Mouse (Mus musculus): ENCODE measurements at regions not wholly inside any gene's neighbourhood (a gene's known extent, or its start where the extent isn't known, plus 50 kb on each side); places are given as distances from the start of the nearest gene placed in this dataset.

DNA sequence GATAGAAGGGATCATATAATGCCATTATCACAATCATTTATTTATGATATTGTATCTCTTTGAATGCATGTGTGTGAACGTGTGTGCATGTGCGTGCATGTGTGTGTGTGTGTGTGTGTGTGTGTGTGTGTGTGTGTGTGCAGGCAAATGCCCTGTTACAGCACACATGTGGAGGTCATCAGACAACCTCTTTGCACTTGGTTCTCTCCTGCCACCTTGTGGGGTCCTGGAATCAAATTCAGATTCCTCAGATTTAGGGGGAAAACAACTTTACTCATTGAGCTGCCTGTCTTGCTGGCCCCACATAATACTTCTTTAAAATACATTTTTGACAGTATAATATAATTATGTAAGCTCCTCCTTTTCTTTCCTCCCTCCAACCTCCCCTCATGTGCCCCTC lies 195.7 kb upstream of the Zic1 start:
- no peak overlapping the region for H3K4me3 ChIP-seq (replicated peaks; ENCODE audit: insufficient read depth, low read depth, low read length)
- H3K27ac ChIP-seq (ENCODE audit: insufficient read depth, low read length), result no peak overlapping the region
- H3K27me3 ChIP-seq (ENCODE audit: control insufficient read depth, insufficient read depth, low read length), result no peaks in the 10 kb centered on the region
- H3K4me1 ChIP-seq (ENCODE audit: control insufficient read depth, insufficient read depth, low read length), result no peaks in the 10 kb centered on the region
- 86% methylated on average over 2 of the region's 2 CpGs for WGBS
- no peak for TF ChIP-seq POLR2A (IDR thresholded peaks at IDR 0.05; ENCODE audit: borderline replicate concordance, insufficient read depth, low read length)
- TF ChIP-seq CTCF (IDR thresholded peaks at IDR 0.05; ENCODE audit: borderline replicate concordance, insufficient read depth, low read depth, low read length), result peak; percentile 24; the same call in 1 of the 2 replicates
- no peak for DNase-seq

DNA sequence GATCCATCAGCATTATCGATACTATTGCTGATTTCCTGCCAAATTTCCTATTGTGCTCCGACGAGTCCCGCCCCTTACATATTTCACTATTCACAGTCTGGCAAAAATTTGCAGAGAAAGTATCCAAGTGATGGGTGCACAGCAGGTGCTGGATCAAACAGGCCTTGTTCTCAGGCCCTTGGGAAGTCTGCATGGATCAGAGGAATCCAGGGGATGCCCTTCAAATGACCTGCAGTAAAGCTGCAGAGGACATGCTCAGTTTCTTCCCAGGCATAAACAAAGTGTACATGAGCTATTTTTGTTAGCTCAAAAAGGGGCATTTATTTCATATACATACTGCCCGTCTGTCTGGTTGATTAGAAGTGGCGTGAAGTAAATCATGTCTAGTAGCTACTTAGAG lies 194.2 kb upstream of the Zic1 start:
- WGBS, result 70% methylated on average over 6 of the region's 6 CpGs
- DNase-seq, result no peak
- TF ChIP-seq CTCF (IDR thresholded peaks at IDR 0.05; ENCODE audit: borderline replicate concordance, insufficient read depth, low read depth, low read length), result no peak
- TF ChIP-seq POLR2A (IDR thresholded peaks at IDR 0.05; ENCODE audit: borderline replicate concordance, insufficient read depth, low read length), result no peak

DNA sequence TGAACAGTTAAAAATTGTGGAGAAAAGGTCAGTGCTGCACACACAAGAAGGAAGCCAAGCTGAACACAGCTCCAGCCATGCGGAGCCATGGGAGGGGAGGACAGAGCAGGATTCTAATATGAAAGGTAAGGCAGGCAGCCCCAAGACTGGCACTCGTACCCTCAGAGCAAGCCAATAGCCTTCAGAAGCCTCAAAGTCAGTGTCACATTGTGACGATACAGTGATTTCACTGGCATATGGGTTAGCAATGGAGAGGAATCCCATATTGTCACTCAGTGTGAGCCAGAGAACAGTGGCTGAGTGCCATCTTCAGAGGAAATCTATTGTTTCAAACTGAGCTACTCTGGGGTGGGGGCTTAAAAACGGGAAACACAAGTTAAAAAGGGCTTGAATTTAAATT lies 181.4 kb upstream of the Zic1 start:
- Histone ChIP-seq H3K4me1 (ENCODE audit: control insufficient read depth, insufficient read depth, low read length) (peaks cover 3% of the 10 kb centered on the region; the same call in 1 of the 2 replicates), H3K4me3 (replicated peaks; ENCODE audit: insufficient read depth, low read depth, low read length) (no peak overlapping the region), H3K27me3 (ENCODE audit: control insufficient read depth, insufficient read depth, low read length) (no peaks in the 10 kb centered on the region), H3K27ac (ENCODE audit: insufficient read depth, low read length) (no peak overlapping the region)
- TF ChIP-seq CTCF (IDR thresholded peaks at IDR 0.05; ENCODE audit: borderline replicate concordance, insufficient read depth, low read depth, low read length) (no peak), POLR2A (IDR thresholded peaks at IDR 0.05; ENCODE audit: borderline replicate concordance, insufficient read depth, low read length) (peak; percentile 52; the same call in 1 of the 2 replicates)
- WGBS, result 11% methylated on average over 4 of the region's 4 CpGs
- peak; percentile 83 to 96 for DNase-seq

More for the DNA sequence above, 194.2 kb upstream of the Zic1 start:
- no peak overlapping the region for H3K27ac ChIP-seq (ENCODE audit: insufficient read depth, low read length)
- no peak overlapping the region for H3K4me3 ChIP-seq (replicated peaks; ENCODE audit: insufficient read depth, low read depth, low read length)
- H3K4me1 ChIP-seq (ENCODE audit: control insufficient read depth, insufficient read depth, low read length), result no peaks in the 10 kb centered on the region
- H3K27me3 ChIP-seq (ENCODE audit: control insufficient read depth, insufficient read depth, low read length), result no peaks in the 10 kb centered on the region

DNA sequence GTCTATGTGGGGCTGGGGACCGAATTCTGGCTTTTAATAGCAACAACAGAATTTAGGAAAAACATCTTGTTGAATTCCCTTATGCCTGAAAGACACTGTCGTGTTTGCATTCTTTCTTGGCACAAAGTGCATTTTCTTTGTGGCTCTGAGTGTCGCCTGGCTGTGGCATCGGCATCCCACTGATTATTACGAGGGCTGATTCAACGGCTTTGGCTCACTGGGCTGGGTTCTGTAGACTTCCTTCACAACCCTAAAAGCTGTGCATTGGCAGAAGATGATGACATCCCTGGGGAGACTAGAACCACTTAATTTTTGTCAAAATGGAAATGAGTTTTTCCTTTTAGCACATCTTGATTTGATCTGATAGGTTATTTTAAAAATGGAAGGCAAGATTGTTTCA lies 179.8 kb upstream of the Zic1 start:
- no peak for TF ChIP-seq POLR2A (IDR thresholded peaks at IDR 0.05; ENCODE audit: borderline replicate concordance, insufficient read depth, low read length)
- TF ChIP-seq CTCF (IDR thresholded peaks at IDR 0.05; ENCODE audit: borderline replicate concordance, insufficient read depth, low read depth, low read length), result no peak
- no peaks in the 10 kb centered on the region; the same call in 1 of the 2 replicates for H3K27me3 ChIP-seq (ENCODE audit: control insufficient read depth, insufficient read depth, low read length)
- DNase-seq, result peak; percentile 77 to 92
- 3% methylated on average over 6 of the region's 6 CpGs for WGBS
- no peak overlapping the region for H3K4me3 ChIP-seq (replicated peaks; ENCODE audit: insufficient read depth, low read depth, low read length)
- no peak overlapping the region for H3K27ac ChIP-seq (ENCODE audit: insufficient read depth, low read length)
- H3K4me1 ChIP-seq (ENCODE audit: control insufficient read depth, insufficient read depth, low read length), result peaks cover 3% of the 10 kb centered on the region; the same call in 1 of the 2 replicates

DNA sequence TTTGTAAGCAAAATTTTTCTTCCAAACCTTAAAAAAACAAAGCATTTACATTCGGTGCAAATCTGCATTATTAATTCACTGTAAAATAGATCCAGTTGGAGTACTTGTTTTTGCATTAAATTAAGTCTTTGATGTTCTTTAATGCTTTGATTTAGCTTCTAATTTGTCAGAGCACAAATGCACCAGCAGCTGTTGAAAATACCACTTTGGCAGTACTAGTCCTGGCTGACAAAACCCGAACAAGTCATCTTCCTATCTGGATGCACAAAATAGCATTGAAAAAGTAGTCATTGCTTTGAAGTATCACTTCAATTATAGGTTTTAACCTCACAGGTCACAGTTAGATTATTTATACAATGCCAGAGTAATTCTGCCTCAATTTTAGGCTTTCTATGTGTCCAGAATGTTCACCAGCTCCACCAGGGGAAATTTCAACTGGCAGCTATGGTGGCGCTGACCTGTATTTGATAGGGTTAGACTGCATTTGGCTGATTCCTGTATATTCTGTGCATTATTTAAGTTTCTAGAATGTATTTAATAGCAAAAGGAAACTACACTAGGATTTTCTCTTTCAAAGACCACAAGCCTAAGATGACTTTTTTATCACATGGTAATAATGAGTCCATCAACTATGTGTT lies 163.3 kb upstream of the Zic1 start:
- Histone ChIP-seq H3K27ac (ENCODE audit: insufficient read depth, low read length) (no peak overlapping the region), H3K4me1 (ENCODE audit: control insufficient read depth, insufficient read depth, low read length) (no peaks in the 10 kb centered on the region; the same call in 1 of the 2 replicates), H3K4me3 (replicated peaks; ENCODE audit: insufficient read depth, low read depth, low read length) (no peak overlapping the region), H3K27me3 (ENCODE audit: control insufficient read depth, insufficient read depth, low read length) (no peaks in the 10 kb centered on the region)
- DNase-seq, result no peak
- 73% methylated on average over 3 of the region's 3 CpGs for WGBS
- TF ChIP-seq CTCF (IDR thresholded peaks at IDR 0.05; ENCODE audit: borderline replicate concordance, insufficient read depth, low read depth, low read length) (no peak), POLR2A (IDR thresholded peaks at IDR 0.05; ENCODE audit: borderline replicate concordance, insufficient read depth, low read length) (no peak)

DNA sequence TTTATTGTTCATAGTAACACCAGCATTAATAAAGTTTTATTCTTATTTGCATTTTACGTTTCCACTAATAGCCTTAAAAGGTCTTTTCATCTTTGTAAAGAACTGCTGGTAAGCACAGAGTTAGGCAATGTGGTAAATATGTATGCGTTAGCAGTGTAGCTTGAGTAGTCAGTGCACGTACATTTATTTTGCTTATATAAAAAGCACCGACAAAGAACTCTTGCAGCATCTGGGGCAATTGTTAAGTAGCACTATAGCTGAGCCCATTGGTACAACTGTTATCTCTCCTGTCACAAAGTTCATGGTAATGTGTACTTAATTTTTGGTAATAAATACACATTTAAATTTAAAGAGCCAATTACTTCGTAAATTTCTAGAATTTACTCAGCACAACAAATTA lies 162.8 kb upstream of the Zic1 start:
- Histone ChIP-seq H3K27me3 (ENCODE audit: control insufficient read depth, insufficient read depth, low read length) (no peaks in the 10 kb centered on the region), H3K27ac (ENCODE audit: insufficient read depth, low read length) (no peak overlapping the region), H3K4me3 (replicated peaks; ENCODE audit: insufficient read depth, low read depth, low read length) (no peak overlapping the region), H3K4me1 (ENCODE audit: control insufficient read depth, insufficient read depth, low read length) (no peaks in the 10 kb centered on the region; the same call in 1 of the 2 replicates)
- TF ChIP-seq CTCF (IDR thresholded peaks at IDR 0.05; ENCODE audit: borderline replicate concordance, insufficient read depth, low read depth, low read length), result no peak
- no peak for TF ChIP-seq POLR2A (IDR thresholded peaks at IDR 0.05; ENCODE audit: borderline replicate concordance, insufficient read depth, low read length)
- WGBS, result 82% methylated on average over 5 of the region's 5 CpGs
- DNase-seq, result no peak

DNA sequence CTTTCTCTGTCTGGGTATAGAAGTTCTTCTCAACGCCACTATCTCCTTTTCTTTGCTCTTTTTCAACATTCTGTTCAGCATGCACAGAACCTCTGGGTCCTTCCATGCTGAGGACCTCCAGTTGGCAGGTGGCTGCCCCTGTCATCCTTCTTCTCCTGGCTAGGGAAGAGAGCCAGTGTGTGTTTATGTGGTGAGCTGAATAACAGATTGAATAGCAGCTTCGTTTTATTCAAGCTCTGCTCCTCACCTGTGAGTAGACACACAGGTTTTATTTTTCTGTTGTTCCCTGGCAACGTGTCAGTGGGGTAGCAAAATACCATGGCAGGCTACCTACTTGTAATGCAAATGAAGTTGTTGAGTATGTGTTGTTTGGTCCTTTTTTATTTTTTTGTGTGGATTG lies 154.9 kb upstream of the Zic1 start:
- Histone ChIP-seq H3K4me3 (replicated peaks; ENCODE audit: insufficient read depth, low read depth, low read length) (no peak overlapping the region), H3K27ac (ENCODE audit: insufficient read depth, low read length) (no peak overlapping the region), H3K27me3 (ENCODE audit: control insufficient read depth, insufficient read depth, low read length) (no peaks in the 10 kb centered on the region), H3K4me1 (ENCODE audit: control insufficient read depth, insufficient read depth, low read length) (no peaks in the 10 kb centered on the region; the same call in 1 of the 2 replicates)
- DNase-seq, result peak; percentile 26 to 39
- TF ChIP-seq CTCF (IDR thresholded peaks at IDR 0.05; ENCODE audit: borderline replicate concordance, insufficient read depth, low read depth, low read length), result no peak
- no peak for TF ChIP-seq POLR2A (IDR thresholded peaks at IDR 0.05; ENCODE audit: borderline replicate concordance, insufficient read depth, low read length)
- WGBS, result 12% methylated on average over 3 of the region's 3 CpGs

DNA sequence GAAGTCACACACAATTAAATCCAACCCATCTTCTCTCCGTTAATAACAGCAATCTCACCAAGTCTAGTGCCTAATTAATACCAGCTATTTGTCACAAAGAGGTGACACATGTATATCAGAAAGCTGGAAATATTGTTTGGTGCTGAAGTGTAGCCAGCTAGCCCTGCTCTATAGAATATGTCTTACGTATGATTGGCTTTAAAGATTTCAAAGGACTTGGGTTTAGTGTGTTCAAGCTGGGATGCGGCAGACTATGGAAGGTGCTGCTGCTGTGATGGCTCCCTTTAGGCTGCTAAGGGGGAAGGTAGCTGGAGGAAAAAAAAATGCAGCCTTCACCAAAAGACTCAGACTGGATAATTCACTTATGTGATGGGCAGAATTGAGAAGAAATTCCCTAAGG lies 144.1 kb upstream of the Zic1 start:
- no peak for TF ChIP-seq POLR2A (IDR thresholded peaks at IDR 0.05; ENCODE audit: borderline replicate concordance, insufficient read depth, low read length)
- no peak for TF ChIP-seq CTCF (IDR thresholded peaks at IDR 0.05; ENCODE audit: borderline replicate concordance, insufficient read depth, low read depth, low read length)

More for the DNA sequence above, 144.1 kb upstream of the Zic1 start:
- no peak for DNase-seq
- Histone ChIP-seq H3K4me1 (ENCODE audit: control insufficient read depth, insufficient read depth, low read length) (no peaks in the 10 kb centered on the region), H3K27me3 (ENCODE audit: control insufficient read depth, insufficient read depth, low read length) (no peaks in the 10 kb centered on the region), H3K4me3 (replicated peaks; ENCODE audit: insufficient read depth, low read depth, low read length) (no peak overlapping the region), H3K27ac (ENCODE audit: insufficient read depth, low read length) (no peak overlapping the region)
- 88% methylated on average over 3 of the region's 3 CpGs for WGBS
